Mouse (Mus musculus) ES-E14 (cell line): ENCODE measurements around the gene Iqch.

Experiments used
- CHD2 ChIP-seq: IDR thresholded peaks from 2 replicates; pipeline ENCODE4 v1.6.1; 2014; ENCODE audit warnings: mild to moderate bottlenecking, low read depth, low read length, inconsistent platforms
- ZC3H11A ChIP-seq: IDR thresholded peaks from 2 replicates; pipeline ENCODE4 v1.6.1; 2012; ENCODE audit warnings: low read depth, mild to moderate bottlenecking, inconsistent platforms, low read length, borderline replicate concordance

DNA sequence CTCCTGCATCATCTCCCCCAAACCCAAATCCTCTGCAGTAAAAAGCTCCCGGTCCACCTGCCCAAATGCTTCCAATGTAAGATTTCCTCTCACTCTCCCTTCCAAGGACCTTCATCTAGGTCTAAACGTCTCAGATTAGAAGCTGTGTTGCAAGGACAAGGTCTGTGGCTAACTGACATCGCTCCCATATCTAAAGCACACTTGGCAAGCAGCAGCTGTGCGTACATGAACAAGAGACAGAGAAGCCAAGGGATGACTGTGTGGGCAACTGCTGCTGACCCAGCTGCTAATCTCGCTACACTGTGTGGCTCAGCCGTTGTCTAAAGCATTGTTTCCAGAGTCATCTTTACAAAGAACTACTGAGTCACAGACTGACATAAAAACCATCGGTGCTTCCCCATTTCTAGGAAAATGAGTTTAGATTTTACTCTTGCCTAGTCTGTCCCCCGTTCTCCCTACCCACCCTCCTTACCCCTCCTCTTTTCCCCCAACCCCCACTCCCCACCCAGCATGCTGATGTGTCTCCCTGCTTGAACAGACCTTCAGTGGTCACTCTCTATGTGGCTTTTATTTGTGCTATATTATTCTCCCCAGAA lies 10.5 kb downstream of the Iqch start:
- TF ChIP-seq CHD2 (no peak), ZC3H11A (no peak)
